Mouse (Mus musculus): ENCODE data around the gene Pbx1. TPM values are rescaled to one million over a fixed set of nuclear protein-coding genes. Genes with fewer than 3 reads are reported as not detected.

Pbx1 gene
- total RNA-seq, 2 experiments from 2014 or later: 120 to 123 TPM

- no peak for DNase-seq (ENCODE audit: low spot score in 2 of 2)
- peak overlapping the region; percentile 8; the same call in 1 of the 2 replicates for H3K27ac ChIP-seq
- no peak overlapping the region for H3K4me3 ChIP-seq
- TF ChIP-seq CTCF (conservative IDR thresholded peaks at IDR 0.05): no peak
These were observed 160.0 kb downstream of the Pbx1 start for GRCm38 (mm10) chr1:168272091-168272490.

GRCm38 (mm10) chr1:168271207-168271606 is 160.9 kb downstream of the Pbx1 start:
- DNase-seq (ENCODE audit: low spot score in 2 of 2): no peak
- Histone ChIP-seq H3K4me3 (no peak overlapping the region), H3K27ac (peak overlapping the region; percentile 46; the same call in 1 of the 2 replicates)
- no peak for TF ChIP-seq CTCF (conservative IDR thresholded peaks at IDR 0.05)

- no peak overlapping the region for H3K27ac ChIP-seq
- no peak for TF ChIP-seq CTCF (conservative IDR thresholded peaks at IDR 0.05)
- H3K4me3 ChIP-seq: no peak overlapping the region
- DNase-seq (ENCODE audit: low spot score in 2 of 2): no peak
These were observed 163.1 kb downstream of the Pbx1 start for GRCm38 (mm10) chr1:168268751-168269623.

DNA sequence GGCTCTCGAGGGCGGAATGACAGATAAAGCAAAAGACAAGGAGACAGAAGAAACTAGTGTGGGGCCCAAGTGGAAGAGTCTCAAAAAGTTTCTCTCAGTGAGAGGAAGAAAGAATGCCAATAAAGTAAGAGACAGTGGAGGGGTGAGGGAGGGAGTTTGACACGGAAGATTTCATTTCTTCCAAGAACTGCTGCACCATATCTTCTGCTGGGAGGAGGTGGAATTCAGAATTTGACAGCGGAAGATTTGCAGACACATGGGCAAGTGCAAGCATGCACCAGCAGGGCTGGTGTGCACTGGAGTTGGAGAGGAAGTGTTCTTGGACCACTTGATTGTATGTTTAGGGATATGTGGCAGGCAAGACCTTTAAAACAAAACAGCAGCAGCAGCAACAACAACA is 163.8 kb downstream of the Pbx1 start:
- no peak for TF ChIP-seq CTCF (conservative IDR thresholded peaks at IDR 0.05)
- no peak overlapping the region for H3K27ac ChIP-seq
- no peak for DNase-seq (ENCODE audit: low spot score in 2 of 2)

DNA sequence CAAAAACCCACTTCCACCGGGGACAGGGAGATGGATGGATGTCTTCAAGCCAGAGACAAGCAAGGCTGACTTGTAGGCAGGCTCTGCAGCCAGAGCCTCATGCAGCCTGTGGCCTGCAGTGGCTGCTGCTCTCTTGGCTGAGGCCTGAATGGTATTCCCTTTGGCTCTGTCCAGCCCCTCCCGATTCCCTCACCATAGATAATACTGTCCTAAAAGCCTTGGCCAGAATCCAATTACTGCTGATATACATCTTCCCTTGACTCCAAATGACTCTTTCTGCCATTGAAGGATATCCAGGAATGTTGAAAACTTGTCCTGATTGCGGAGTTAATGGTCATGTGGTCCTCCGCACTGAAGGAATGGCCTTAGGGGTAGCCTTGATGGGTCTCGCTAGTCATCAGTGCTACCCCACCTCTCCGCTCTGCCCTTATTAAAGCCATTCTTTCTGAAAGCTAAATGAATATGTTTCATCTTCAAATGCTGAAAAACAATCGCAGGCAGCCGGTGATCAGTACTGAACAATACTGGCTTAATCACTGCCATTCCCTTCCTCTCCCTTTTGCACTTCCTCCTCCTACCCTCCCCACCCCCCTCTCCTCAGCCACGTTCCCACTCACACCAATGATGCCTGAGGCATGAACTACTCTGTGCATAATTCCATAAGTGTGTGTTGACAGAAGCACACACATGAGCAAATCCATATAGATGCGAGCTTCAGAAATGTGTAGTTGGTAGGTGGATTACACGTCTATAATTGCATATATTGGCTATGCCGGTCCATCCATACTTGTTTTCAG is 166.3 kb downstream of the Pbx1 start:
- Histone ChIP-seq H3K27ac (no peak overlapping the region), H3K4me3 (no peak overlapping the region)
- no peak for TF ChIP-seq CTCF (conservative IDR thresholded peaks at IDR 0.05)
- no peak for DNase-seq (ENCODE audit: low spot score in 2 of 2)

More for the DNA sequence above, 163.8 kb downstream of the Pbx1 start:
- no peak overlapping the region for H3K4me3 ChIP-seq

DNA sequence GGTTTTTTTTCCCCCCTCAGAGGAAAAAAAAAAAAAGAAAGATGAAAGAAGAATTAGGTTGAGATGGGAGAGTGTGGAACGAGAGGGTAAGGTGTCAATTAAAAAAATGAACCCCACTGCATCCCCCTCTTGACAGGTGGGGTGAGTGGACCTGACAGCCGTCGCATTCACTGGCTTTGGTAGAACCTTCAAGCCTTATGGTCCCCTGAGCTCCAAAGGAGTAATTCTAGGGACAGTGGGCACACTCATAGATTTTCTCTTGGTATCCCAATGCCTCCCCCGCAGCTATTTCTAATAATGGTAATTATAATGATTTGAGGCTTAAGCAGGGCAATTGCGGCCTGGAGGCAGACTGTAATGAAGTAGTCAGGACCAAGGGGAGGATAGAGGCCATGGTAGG is 167.0 kb downstream of the Pbx1 start:
- TF ChIP-seq CTCF (conservative IDR thresholded peaks at IDR 0.05): no peak
- Histone ChIP-seq H3K27ac (no peak overlapping the region), H3K4me3 (no peak overlapping the region)
- no peak for DNase-seq (ENCODE audit: low spot score in 2 of 2)

DNA sequence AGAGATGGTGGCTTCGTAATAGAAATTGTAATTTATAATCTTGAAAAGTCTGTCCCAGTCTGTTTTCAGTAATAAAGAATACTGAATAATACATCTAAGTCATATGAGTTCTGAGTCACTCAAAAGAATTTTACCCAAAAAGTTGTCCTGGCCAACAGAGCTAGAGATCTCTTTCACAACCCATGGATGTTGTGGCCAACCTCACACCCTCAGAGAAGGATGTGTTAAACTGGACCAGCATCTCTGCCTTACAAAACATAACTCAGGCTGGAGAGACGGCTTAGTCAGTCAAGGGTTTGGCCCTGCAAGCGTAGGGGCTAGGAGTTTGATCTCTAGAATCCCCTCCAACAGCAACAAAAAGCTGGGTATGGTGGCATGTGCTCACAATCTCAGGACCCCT is 171.7 kb downstream of the Pbx1 start:
- H3K27ac ChIP-seq: no peak overlapping the region
- H3K4me3 ChIP-seq: no peak overlapping the region
- TF ChIP-seq CTCF (conservative IDR thresholded peaks at IDR 0.05): no peak
- DNase-seq (ENCODE audit: low spot score in 2 of 2): no peak

DNA sequence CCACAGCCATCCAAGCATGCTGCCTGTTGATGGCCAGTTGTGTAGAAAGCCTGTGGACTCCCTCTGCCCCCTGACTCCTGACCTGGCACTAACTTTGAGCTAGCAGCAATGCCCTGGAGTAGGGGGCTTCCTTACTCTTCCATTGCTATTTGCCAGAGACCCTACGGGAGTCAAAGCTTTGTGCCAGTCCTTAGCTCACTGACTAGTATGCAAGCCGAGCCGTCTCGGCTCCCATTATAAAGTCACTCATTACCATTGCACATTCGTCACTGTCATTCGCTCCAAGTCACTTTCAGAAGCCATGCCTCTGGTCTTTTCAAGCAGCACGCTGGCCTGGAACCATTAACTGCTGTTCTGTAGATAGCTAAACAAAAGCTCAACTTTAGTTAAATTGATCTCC is 173.2 kb downstream of the Pbx1 start:
- H3K27ac ChIP-seq: no peak overlapping the region
- TF ChIP-seq CTCF (conservative IDR thresholded peaks at IDR 0.05): no peak
- DNase-seq (ENCODE audit: low spot score in 2 of 2): no peak
- no peak overlapping the region for H3K4me3 ChIP-seq

- H3K4me3 ChIP-seq: no peak overlapping the region
- no peak for TF ChIP-seq CTCF (conservative IDR thresholded peaks at IDR 0.05)
- DNase-seq (ENCODE audit: low spot score in 2 of 2): no peak
- H3K27ac ChIP-seq: no peak overlapping the region
These were observed 176.6 kb downstream of the Pbx1 start for GRCm38 (mm10) chr1:168255347-168255908.

DNA sequence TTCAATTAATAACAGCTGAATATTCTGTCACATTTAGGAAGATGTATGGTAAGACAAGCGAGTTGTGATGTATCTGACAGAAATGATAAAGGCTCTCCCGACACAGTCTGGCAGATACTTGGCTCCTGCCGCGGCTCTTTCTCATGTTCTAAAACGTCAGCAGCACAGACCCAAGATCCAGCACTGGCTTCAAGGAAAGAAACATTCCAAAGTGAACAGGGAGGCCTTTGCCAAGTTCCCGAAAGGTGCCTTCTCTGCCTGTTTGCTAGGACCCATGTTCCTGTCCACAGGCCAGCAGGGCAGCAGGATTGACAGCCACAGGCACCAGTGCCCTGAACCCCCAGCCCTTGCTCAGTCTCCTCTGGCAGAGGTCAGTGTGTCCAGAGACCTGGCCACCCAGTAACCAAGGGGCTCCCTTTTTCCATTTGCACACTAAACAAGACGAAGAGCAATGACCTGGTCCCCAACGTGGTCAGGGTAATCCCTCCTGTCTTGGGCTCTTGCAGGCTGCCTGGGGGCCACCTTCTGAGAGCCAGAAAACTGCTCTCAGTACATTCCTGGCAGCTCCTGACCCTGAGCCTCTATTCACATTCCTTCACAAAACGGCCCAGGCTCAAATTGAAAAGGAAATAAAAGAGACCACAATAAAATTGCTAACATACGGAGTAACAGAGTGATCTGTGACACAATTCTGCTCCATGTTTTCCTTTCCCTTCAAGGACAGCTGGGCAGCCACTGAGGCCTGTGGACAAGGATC is 184.9 kb downstream of the Pbx1 start:
- no peak for TF ChIP-seq CTCF (conservative IDR thresholded peaks at IDR 0.05)
- DNase-seq (ENCODE audit: low spot score in 2 of 2): peak in 1 of 2 experiments; percentile 43
- Histone ChIP-seq H3K4me3 (no peak overlapping the region; the same call in 1 of the 2 replicates), H3K27ac (peak overlapping the region; percentile 72)

GRCm38 (mm10) chr1:168245539-168245938 is 186.5 kb downstream of the Pbx1 start:
- Histone ChIP-seq H3K4me3 (no peak overlapping the region), H3K27ac (peak overlapping the region; percentile 72)
- DNase-seq (ENCODE audit: low spot score in 2 of 2): peak in 1 of 2 experiments; percentile 36
- TF ChIP-seq CTCF (conservative IDR thresholded peaks at IDR 0.05): no peak

DNA sequence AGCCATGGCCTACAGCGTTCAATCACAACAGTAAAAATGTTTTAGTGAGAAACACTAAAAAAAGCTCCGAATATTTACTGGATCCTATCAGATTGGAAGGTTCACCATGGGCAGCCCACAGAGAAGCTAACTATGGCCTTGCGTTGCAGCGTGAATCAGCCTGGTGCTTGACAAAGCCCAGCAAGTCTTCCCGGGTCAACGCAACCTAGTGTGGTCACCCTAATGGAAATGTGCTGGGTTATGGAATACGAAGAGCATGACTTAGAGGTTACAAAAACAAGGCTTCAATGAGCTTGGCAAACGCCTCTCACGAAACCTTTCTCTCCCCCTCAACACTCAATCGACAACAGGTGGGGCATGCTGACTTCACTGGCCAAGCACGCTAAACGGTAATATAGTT is 188.3 kb downstream of the Pbx1 start:
- DNase-seq (ENCODE audit: low spot score in 2 of 2): no peak
- Histone ChIP-seq H3K4me3 (no peak overlapping the region), H3K27ac (no peak overlapping the region; the same call in 1 of the 2 replicates)
- TF ChIP-seq CTCF (conservative IDR thresholded peaks at IDR 0.05): no peak
